Mouse (Mus musculus): ENCODE data around the gene Vmn1r68. TPM values are rescaled to one million over a fixed set of nuclear protein-coding genes. Genes with fewer than 3 reads are reported as not detected.

Gene Vmn1r68
- not detected for total RNA-seq (2023)

GRCm38 (mm10) chr7:10558385-10558784 is at the start of gene Vmn1r68:
TSS of gene Vmn1r68 (minus strand) at chr7:10558485.

GRCm38 (mm10) chr7:10494786-10495521 is 63.3 kb downstream of the Vmn1r68 start, which contains the start of gene Zik1:
TSS of gene Zik1 (minus strand) at chr7:10495394.

Other genes with a start within 250 kb of the Vmn1r68 start
- gene Vmn1r67, start 115.2 kb downstream of the Vmn1r68 start, total RNA-seq (2023): not detected
- gene Zik1, start 63.1 kb downstream of the Vmn1r68 start, total RNA-seq (2023): 0.64 TPM
- gene Vmn1r69, start 55.2 kb upstream of the Vmn1r68 start, total RNA-seq (2023): not detected
- not detected for gene Vmn1r70, start 73.0 kb upstream of the Vmn1r68 start, total RNA-seq (2023)
- not detected for gene Nlrp4b, start 129.3 kb upstream of the Vmn1r68 start, total RNA-seq (2023)
- gene Vmn1r71, start 195.9 kb upstream of the Vmn1r68 start, total RNA-seq (2023): not detected

All from CD4-positive naive resting alpha-beta T cell, adult 76 days (primary cell).